Mouse (Mus musculus) cerebellum, postnatal 4 days (tissue): ENCODE measurements around the gene Slc23a2.

Experiments
- DNase-seq, 2 experiments: peaks; one replicate each; pipeline ENCODE4 v3.0.0; 2022; ENCODE audit warnings: low spot score in 2 of 2, mixed read lengths in 1 of 2

Slc23a2 gene

GRCm38 (mm10) chr2:132134758-132135157 is 10.2 kb downstream of the Slc23a2 start:
- no peak for DNase-seq

DNA sequence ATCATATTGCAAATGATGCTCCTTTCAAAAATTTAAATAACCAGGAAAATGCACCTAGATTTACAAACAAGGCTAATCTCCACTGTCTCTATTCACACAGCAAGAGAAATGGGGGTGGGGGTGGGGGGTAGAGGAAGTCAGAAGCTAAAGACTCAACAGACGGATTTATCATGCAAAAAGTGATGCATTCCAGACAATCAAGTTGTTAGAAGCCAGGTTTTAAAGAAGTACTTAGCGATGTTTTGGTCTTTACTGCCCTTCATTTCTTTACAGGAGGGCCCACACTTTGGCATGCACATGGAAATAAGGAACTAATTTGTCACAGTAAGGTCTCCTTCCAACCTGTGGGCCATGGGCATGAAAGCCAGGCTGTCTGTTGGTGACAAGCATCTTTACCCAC is 11.5 kb downstream of the Slc23a2 start:
- DNase-seq = no peak

GRCm38 (mm10) chr2:132131266-132131665 is 13.6 kb downstream of the Slc23a2 start:
- DNase-seq = no peak

GRCm38 (mm10) chr2:132129980-132130379 is 14.9 kb downstream of the Slc23a2 start:
- no peak for DNase-seq

- DNase-seq = no peak
Observed at GRCm38 (mm10) chr2:132129247-132129646, 15.7 kb downstream of the Slc23a2 start.

DNA sequence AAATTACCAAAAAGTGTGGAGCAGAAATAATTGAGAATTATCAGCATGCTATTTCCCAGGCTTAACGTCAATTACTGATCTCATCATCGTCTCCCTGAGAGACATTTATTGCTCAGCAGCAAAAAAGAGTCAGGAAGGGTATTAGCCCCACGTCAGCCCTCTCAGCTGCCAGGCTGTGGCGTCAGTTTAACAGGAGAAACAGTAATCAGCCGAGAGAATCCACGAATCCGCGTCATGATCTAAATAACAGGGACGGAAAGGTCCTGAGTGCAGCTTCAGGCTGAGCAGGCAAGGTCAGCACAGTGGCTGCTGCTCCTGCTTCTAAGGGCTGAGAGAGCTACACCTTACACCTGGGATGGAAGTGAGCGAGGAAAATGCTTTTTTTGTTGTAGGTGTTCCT is 17.0 kb downstream of the Slc23a2 start:
- no peak for DNase-seq

- no peak for DNase-seq
Observed at GRCm38 (mm10) chr2:132126292-132126691, 18.6 kb downstream of the Slc23a2 start.

- no peak for DNase-seq
Observed at GRCm38 (mm10) chr2:132123063-132123462, 21.8 kb downstream of the Slc23a2 start.

DNA sequence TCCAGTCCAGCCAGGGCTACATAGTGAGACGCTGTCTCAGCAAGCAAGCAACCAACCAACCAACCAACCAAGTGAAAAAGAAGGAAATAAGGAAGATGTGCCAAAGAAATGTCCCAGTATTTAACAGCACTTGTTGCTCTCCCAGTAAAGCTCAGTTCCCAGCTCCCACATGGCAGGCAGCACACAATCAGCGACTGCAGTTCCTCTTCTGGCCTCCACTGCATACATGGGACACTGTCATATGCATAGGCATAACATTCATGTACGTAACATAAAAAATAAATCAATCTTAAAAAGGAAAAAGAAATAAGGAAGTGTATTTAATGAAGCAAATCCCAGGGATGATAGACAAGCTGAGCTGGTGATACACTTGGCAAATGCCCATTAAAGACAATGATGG is 23.9 kb downstream of the Slc23a2 start:
- DNase-seq = no peak

DNA sequence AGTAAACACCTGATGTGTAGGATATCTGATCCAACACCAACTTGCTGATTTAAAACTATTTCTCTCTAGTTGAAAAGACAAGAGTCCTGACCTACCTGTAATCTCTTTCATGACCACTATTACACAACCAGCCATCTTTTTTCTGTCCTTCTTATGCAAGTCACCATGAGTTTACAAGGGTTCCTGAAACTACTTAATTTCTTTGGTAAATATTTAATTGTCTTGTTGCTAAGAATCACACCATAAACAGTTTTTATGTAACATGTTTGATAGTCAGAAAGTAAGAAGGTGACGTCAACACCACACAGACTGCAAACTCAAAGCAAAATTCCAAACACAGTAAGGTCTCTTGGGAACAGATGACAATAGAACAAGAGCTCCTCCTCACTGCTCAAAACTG is 26.3 kb downstream of the Slc23a2 start:
- DNase-seq = no peak

DNA sequence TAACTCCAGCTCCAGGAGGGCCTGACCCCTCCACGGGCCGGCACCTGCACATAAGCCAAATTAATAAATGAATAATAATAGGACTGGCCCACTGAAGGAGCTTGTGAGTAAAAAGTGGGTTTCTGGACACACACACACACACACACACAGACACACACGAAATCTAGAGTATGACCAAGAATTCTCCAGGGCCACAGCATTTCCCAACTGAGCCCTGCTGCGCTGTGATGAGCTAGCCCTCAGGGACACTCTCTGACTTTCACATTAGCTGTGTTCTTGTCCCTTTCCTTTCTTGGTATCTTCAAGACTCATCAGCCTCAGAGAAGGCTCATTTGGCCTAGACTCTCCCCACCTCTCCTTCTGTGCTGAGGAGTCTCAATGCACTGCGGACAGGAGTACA is 29.0 kb downstream of the Slc23a2 start:
- DNase-seq = no peak

GRCm38 (mm10) chr2:132115344-132115743 is 29.6 kb downstream of the Slc23a2 start:
- DNase-seq = no peak

GRCm38 (mm10) chr2:132113962-132114759 is 30.7 kb downstream of the Slc23a2 start:
- no peak for DNase-seq

GRCm38 (mm10) chr2:132112319-132112718 is 32.6 kb downstream of the Slc23a2 start:
- no peak for DNase-seq

DNA sequence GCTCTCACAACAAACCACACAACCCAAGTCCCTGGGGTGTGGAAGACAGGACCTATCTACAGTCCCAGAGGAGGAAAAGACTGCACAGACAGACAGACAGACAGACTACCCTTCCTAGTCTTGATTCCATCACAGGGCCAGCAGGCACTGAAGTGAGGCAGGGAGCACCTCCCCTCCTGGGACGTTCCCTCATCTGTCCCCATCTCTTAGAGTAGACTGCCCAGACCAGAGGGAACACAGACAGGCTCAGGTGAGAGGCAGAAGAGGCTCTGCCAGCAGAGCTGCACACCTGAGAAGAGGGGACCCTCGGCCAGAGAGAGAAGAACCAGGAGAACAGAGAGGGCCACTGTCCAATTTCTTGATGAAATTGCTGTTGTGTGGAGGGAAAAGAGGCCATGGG is 33.0 kb downstream of the Slc23a2 start:
- no peak for DNase-seq

DNA sequence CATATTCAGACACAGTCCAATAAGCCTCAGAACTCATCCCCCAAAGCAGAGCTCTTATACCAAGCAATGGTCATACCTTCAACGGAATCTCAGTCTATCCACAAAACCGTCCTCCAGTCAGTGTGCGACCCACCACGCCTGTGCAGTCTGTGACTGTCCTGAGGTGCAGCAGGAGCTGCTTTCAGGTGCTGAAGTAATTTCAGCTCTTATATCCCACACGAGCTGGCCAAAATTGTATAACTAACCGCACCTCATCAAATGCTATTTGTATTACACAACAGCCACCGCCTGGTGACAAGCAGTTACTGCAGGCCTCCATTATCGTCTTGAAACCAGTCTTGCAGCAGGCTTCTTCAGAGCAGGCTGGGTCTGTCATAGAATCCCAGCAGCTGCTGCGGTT is 33.6 kb downstream of the Slc23a2 start:
- peak in 1 of 2 experiments; percentile 36 for DNase-seq

DNA sequence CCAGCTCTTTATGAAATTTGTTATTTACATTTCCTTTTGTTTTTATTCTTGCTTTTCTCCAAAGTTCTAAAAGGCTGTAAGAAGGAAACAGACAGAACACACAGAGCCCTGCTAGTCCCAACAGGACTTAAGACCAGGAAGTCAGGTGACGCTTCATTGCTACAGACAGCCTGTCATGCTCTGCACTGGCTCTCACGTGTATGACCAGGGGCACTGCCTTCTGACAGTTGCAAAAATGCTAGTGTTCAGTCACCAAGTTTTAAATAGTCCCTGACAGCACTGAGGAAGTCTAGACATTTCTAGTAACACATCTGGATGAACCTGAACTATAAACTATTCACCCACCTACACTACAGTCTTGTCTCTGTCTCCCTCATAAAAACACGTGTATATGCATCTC is 34.2 kb downstream of the Slc23a2 start:
- no peak for DNase-seq

DNA sequence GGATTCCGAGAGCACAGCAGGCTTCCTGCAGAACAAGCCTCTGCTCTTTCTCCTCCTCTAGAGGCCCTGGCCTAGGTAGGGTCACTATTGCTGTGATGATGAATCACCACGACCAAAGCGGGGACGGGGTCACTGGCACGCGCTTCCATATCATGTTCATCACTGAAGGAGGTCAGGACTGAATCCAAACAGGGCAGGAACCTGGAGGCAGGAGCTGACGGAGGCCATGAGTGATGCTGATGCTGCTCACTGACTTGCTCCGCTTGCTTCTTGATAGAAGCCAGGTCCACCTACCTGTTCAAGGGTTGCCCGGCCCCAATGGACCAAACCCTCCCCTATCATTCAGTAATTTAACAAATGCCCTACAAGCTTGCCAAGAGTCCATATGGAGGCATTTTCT is 35.9 kb downstream of the Slc23a2 start:
- no peak for DNase-seq

GRCm38 (mm10) chr2:132107611-132108010 is 37.3 kb downstream of the Slc23a2 start:
- no peak for DNase-seq

DNA sequence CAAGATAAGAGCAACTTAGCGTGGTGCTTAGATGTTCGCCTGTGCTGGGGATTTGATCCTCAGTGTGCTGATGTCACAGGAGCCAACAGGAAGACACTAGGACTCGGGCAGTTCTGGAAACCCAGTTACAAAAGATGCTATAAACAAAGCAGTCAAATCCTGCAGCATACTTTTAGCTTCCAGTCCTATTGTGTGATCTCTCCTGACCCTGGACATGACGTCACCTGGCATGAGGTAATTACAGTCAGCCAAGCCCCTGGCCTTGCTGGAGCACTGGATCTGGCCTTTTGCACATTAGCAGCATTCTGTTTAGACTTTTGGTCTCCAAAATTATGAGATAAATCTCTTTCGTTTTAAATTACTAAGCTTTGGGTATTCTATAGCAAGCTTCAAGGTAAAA is 38.8 kb downstream of the Slc23a2 start:
- DNase-seq = no peak

GRCm38 (mm10) chr2:132103265-132103664 is 41.6 kb downstream of the Slc23a2 start:
- DNase-seq = no peak

GRCm38 (mm10) chr2:132102505-132103130 is 42.3 kb downstream of the Slc23a2 start:
- DNase-seq = no peak

- DNase-seq = no peak
Observed at GRCm38 (mm10) chr2:132098942-132099672, 45.8 kb downstream of the Slc23a2 start.
